Mouse (Mus musculus) heart, adult 2 months (tissue): ENCODE measurements around the gene Fmn2. TPM values are rescaled to one million over a fixed set of nuclear protein-coding genes. Genes with fewer than 3 reads are reported as not detected.

Source experiments
- DNase-seq, 2 experiments: peaks; one replicate each; pipeline ENCODE4 v3.0.0; 2021
- H3K27ac ChIP-seq: fragments of 200-600 bp; 2 replicates; pipeline ENCODE4 v1.8.1; 2022
- H3K27me3 ChIP-seq: fragments of 200-500 bp; 2 replicates; pipeline ENCODE4 v1.6.1; 2012; ENCODE audit warnings: mild to moderate bottlenecking, low read length, inconsistent platforms, mixed read lengths; ENCODE audit not compliant: control insufficient read depth, insufficient read depth
- H3K36me3 ChIP-seq: fragments of 200-500 bp; 2 replicates; pipeline ENCODE4 v1.6.1; 2012; ENCODE audit warnings: low read length, inconsistent platforms; ENCODE audit not compliant: control insufficient read depth, insufficient read depth
- H3K4me1 ChIP-seq: fragments of 200-500 bp; 2 replicates; pipeline ENCODE4 v1.6.1; 2011; ENCODE audit warnings: low read length; ENCODE audit not compliant: control insufficient read depth, insufficient read depth
- H3K4me3 ChIP-seq: fragments of 200-600 bp; 2 replicates; pipeline ENCODE4 v1.8.1; 2022
- H3K79me2 ChIP-seq: fragments of 200-500 bp; replicated peaks from 2 replicates; pipeline ENCODE4 v1.6.1; 2012; ENCODE audit warnings: mild to moderate bottlenecking, inconsistent platforms, low read length, moderate library complexity, mixed read lengths; ENCODE audit not compliant: control insufficient read depth, insufficient read depth
- H3K9ac ChIP-seq: fragments of 200-500 bp; 2 replicates; pipeline ENCODE4 v1.6.1; 2012; ENCODE audit warnings: low read depth, mild to moderate bottlenecking, control low read depth, inconsistent platforms, low read length, mixed read lengths
- CTCF ChIP-seq: fragments of 200-600 bp; IDR thresholded peaks from 2 replicates; pipeline ENCODE4 v1.8.1; 2022; ENCODE audit warnings: antibody characterized with exemption, mild to moderate bottlenecking, moderate library complexity
- EP300 ChIP-seq: fragments of 200-500 bp; IDR thresholded peaks from 2 replicates; pipeline ENCODE4 v1.6.1; 2011; ENCODE audit warnings: low read depth, low read length, control low read depth; ENCODE audit not compliant: insufficient read depth
- POLR2A ChIP-seq: fragments of 200-500 bp; IDR thresholded peaks from 2 replicates; pipeline ENCODE4 v1.6.1; 2011; ENCODE audit warnings: mild to moderate bottlenecking, low read depth, low read length, control low read depth; ENCODE audit not compliant: insufficient read depth
- WGBS: fragments of 180-500 bp; shearing (Covaris S2); methylation state at CpG from one replicate; pipeline ENCODE4 v1.1.7; 2018; 5-methylcytosine and 5-hydroxymethylcytosine counted together
- intact Hi-C: fragments of 180-260 bp; cut with DNase I; formaldehyde crosslinking; loops from one replicate; pipeline ENCODE4 v1.15.1; 2025
- polyA plus RNA-seq: library from polyadenylated mRNA; depleted of rRNA; stranded (reverse); fragments of >200 nt; gene quantifications from 2 replicates; pipeline ENCODE4 v1.2.3, GENCODE M21; 2012
- total RNA-seq, 2 experiments: library from RNA; stranded (reverse); gene quantifications; 2 replicates each; pipeline ENCODE4 v1.2.3; 2021

The Fmn2 gene
- total and polyA plus RNA-seq, 3 experiments, result 0.06 to 0.41 (median 0.21) TPM

GRCm38 (mm10) chr1:174636291-174636690 is 134.7 kb downstream of the Fmn2 start:
- no peak for TF ChIP-seq CTCF
- no peak for TF ChIP-seq EP300
- Histone ChIP-seq H3K36me3 (no peaks in the 10 kb centered on the region), H3K27me3 (no peaks in the 10 kb centered on the region), H3K9ac (no peak overlapping the region), H3K4me1 (no peaks in the 10 kb centered on the region), H3K4me3 (no peak overlapping the region), H3K79me2 (no peaks in the 10 kb centered on the region), H3K27ac (no peak overlapping the region)
- WGBS, result 95% methylated on average over 4 of the region's 4 CpGs
- intact Hi-C loops, result no loop called here
- no peak for DNase-seq

GRCm38 (mm10) chr1:174637564-174638085 is 136.0 kb downstream of the Fmn2 start:
- intact Hi-C loops, result no loop called here
- Histone ChIP-seq H3K27ac (no peak overlapping the region), H3K4me1 (no peaks in the 10 kb centered on the region), H3K27me3 (no peaks in the 10 kb centered on the region), H3K9ac (no peak overlapping the region), H3K4me3 (no peak overlapping the region), H3K79me2 (no peaks in the 10 kb centered on the region), H3K36me3 (no peaks in the 10 kb centered on the region)
- DNase-seq, result no peak
- WGBS, result 87% methylated on average over 6 of the region's 6 CpGs
- TF ChIP-seq CTCF, result no peak
- no peak for TF ChIP-seq POLR2A
- TF ChIP-seq EP300, result no peak

GRCm38 (mm10) chr1:174640901-174641300 is 139.3 kb downstream of the Fmn2 start:
- H3K4me3 ChIP-seq, result no peak overlapping the region
- WGBS, result 44% methylated on average over 1 of the region's 1 CpGs
- no peaks in the 10 kb centered on the region for H3K27me3 ChIP-seq
- no peak for DNase-seq
- TF ChIP-seq CTCF (no peak), POLR2A (no peak), EP300 (no peak)
- intact Hi-C loops, result no loop called here
- no peak overlapping the region for H3K27ac ChIP-seq
- no peaks in the 10 kb centered on the region for H3K4me1 ChIP-seq
- no peaks in the 10 kb centered on the region for H3K36me3 ChIP-seq
- no peaks in the 10 kb centered on the region for H3K79me2 ChIP-seq
- H3K9ac ChIP-seq, result no peak overlapping the region

GRCm38 (mm10) chr1:174643431-174644010 is 141.9 kb downstream of the Fmn2 start:
- no peak for DNase-seq
- Histone ChIP-seq H3K27ac (no peak overlapping the region), H3K4me3 (no peak overlapping the region), H3K9ac (no peak overlapping the region), H3K4me1 (no peaks in the 10 kb centered on the region), H3K36me3 (no peaks in the 10 kb centered on the region), H3K27me3 (no peaks in the 10 kb centered on the region), H3K79me2 (no peaks in the 10 kb centered on the region)
- TF ChIP-seq POLR2A (no peak), CTCF (no peak), EP300 (no peak)
- WGBS, result 80% methylated on average over 5 of the region's 5 CpGs
- intact Hi-C loops, result no loop called here

GRCm38 (mm10) chr1:174649421-174649826 is 147.8 kb downstream of the Fmn2 start:
- Histone ChIP-seq H3K27ac (no peak overlapping the region), H3K27me3 (no peaks in the 10 kb centered on the region), H3K9ac (no peak overlapping the region), H3K36me3 (no peaks in the 10 kb centered on the region), H3K79me2 (no peaks in the 10 kb centered on the region), H3K4me1 (no peaks in the 10 kb centered on the region), H3K4me3 (no peak overlapping the region)
- no peak for TF ChIP-seq EP300
- no peak for TF ChIP-seq POLR2A
- TF ChIP-seq CTCF, result no peak
- DNase-seq, result no peak
- WGBS, result 85% methylated on average over 11 of the region's 11 CpGs
- intact Hi-C loops, result no loop called here

- 38% methylated on average over 5 of the region's 5 CpGs for WGBS
- no peak for DNase-seq
- no peak for TF ChIP-seq CTCF
- TF ChIP-seq POLR2A, result no peak
- TF ChIP-seq EP300, result no peak
- H3K36me3 ChIP-seq, result no peaks in the 10 kb centered on the region
- intact Hi-C loops, result no loop called here
- H3K9ac ChIP-seq, result no peak overlapping the region
- H3K27ac ChIP-seq, result no peak overlapping the region
- no peaks in the 10 kb centered on the region for H3K27me3 ChIP-seq
- H3K79me2 ChIP-seq, result no peaks in the 10 kb centered on the region
- H3K4me3 ChIP-seq, result no peak overlapping the region
- no peaks in the 10 kb centered on the region for H3K4me1 ChIP-seq
Observed at GRCm38 (mm10) chr1:174654565-174654964, 152.9 kb downstream of the Fmn2 start.
